Mouse (Mus musculus) MEL (cell line): ENCODE results near the gene Slc16a1. TPM values are rescaled to one million over a fixed set of nuclear protein-coding genes. Genes with fewer than 3 reads are reported as not detected.
"Not testable (repeated sequence)": the region's sequence is repeated elsewhere in the genome, so short reads cannot be mapped to it uniquely, and the experiment has no call there.

Source experiments
- DNase-seq: peaks from one replicate; pipeline ENCODE4 v3.0.0; 2011; ENCODE audit warnings: low read depth, low spot score
- H3K27ac ChIP-seq: 2 replicates; pipeline ENCODE4 v1.5.1; 2012; ENCODE audit warnings: low read depth, mild to moderate bottlenecking, control low read depth, low read length, moderate library complexity; ENCODE audit not compliant: control insufficient read depth
- H3K27me3 ChIP-seq, 2 experiments: fragments of 150-350 bp in 1 of 2; sonication (generic) in 1 of 2; 2 replicates each; pipeline ENCODE4 v1.6.1; 2012; ENCODE audit warnings: low read length in 2 of 2, mild to moderate bottlenecking in 2 of 2, improper control_type of control experiment in 1 of 2, moderate library complexity in 1 of 2; ENCODE audit not compliant: insufficient read depth in 2 of 2, control insufficient read depth in 1 of 2
- H3K36me3 ChIP-seq, 2 experiments: 2 replicates each; pipeline ENCODE4 v1.6.1; 2012 to 2014; ENCODE audit warnings: low read length in 2 of 2, improper control_type of control experiment in 1 of 2, inconsistent platforms in 1 of 2, mild to moderate bottlenecking in 1 of 2; ENCODE audit not compliant: insufficient read depth in 2 of 2, control insufficient read depth in 1 of 2
- H3K4me1 ChIP-seq, 2 experiments: fragments of 150-350 bp in 1 of 2; sonication (generic) in 1 of 2; 2 replicates each; pipeline ENCODE4 v1.6.1; 2012; ENCODE audit warnings: low read length in 2 of 2, improper control_type of control experiment in 1 of 2, mild to moderate bottlenecking in 1 of 2; ENCODE audit not compliant: insufficient read depth in 2 of 2, control insufficient read depth in 1 of 2
- H3K4me3 ChIP-seq, 2 experiments: fragments of 150-350 bp in 1 of 2; sonication (generic) in 1 of 2; 2 replicates each; pipeline ENCODE4 v1.5.1; 2012; ENCODE audit warnings: low read depth in 2 of 2, low read length in 2 of 2, mild to moderate bottlenecking in 2 of 2, moderate library complexity in 2 of 2, control low read depth in 1 of 2, improper control_type of control experiment in 1 of 2; ENCODE audit not compliant: control insufficient read depth in 1 of 2, insufficient read depth in 1 of 2
- H3K79me2 ChIP-seq: 2 replicates; pipeline ENCODE4 v1.6.1; 2012; ENCODE audit warnings: mild to moderate bottlenecking, low read length, moderate library complexity; ENCODE audit not compliant: control insufficient read depth, poor library complexity, insufficient read depth
- H3K9ac ChIP-seq: 2 replicates; pipeline ENCODE4 v1.6.1; 2012; ENCODE audit warnings: low read depth, mild to moderate bottlenecking, control low read depth, low read length, moderate library complexity; ENCODE audit not compliant: control insufficient read depth, poor library complexity, severe bottlenecking
- H3K9me3 ChIP-seq: fragments of 150-350 bp; sonication (generic); replicated peaks from 2 replicates; pipeline ENCODE4 v1.6.1; 2012; ENCODE audit warnings: mild to moderate bottlenecking, low read length, improper control_type of control experiment, moderate library complexity; ENCODE audit not compliant: insufficient read depth
- BHLHE40 ChIP-seq: IDR thresholded peaks from 2 replicates; pipeline ENCODE4 v1.6.1; 2012; ENCODE audit warnings: low read depth, mild to moderate bottlenecking, inconsistent platforms, low read length, improper control_type of control experiment, borderline replicate concordance
- CHD1 ChIP-seq: IDR thresholded peaks from 2 replicates; pipeline ENCODE4 v1.6.1; 2012; ENCODE audit warnings: low read depth, mild to moderate bottlenecking, inconsistent platforms, low read length, improper control_type of control experiment
- CHD2 ChIP-seq: IDR thresholded peaks from 2 replicates; pipeline ENCODE4 v1.6.1; 2011; ENCODE audit warnings: low read length, improper control_type of control experiment
- E2F4 ChIP-seq: IDR thresholded peaks from 2 replicates; pipeline ENCODE4 v1.6.1; 2011; ENCODE audit warnings: low read depth, low read length, improper control_type of control experiment, borderline replicate concordance
- ELF1 ChIP-seq: IDR thresholded peaks from 2 replicates; pipeline ENCODE4 v1.6.1; 2014; ENCODE audit warnings: low read depth, mild to moderate bottlenecking, inconsistent platforms, low read length, improper control_type of control experiment, moderate library complexity
- ETS1 ChIP-seq: IDR thresholded peaks from 2 replicates; pipeline ENCODE4 v1.6.1; 2012; ENCODE audit warnings: low read depth, mild to moderate bottlenecking, inconsistent platforms, low read length, improper control_type of control experiment, moderate library complexity
- GATA1 ChIP-seq: IDR thresholded peaks from 2 replicates; pipeline ENCODE4 v1.6.1; 2011; ENCODE audit warnings: low read depth, low read length, improper control_type of control experiment
- JUND ChIP-seq: IDR thresholded peaks from 2 replicates; pipeline ENCODE4 v1.6.1; 2011; ENCODE audit warnings: low read depth, mild to moderate bottlenecking, improper control_type of control experiment, low read length
- MAFK ChIP-seq: IDR thresholded peaks from 2 replicates; pipeline ENCODE4 v1.6.1; 2011; ENCODE audit warnings: low read depth, mild to moderate bottlenecking, low read length, improper control_type of control experiment, borderline replicate concordance
- MAX ChIP-seq: IDR thresholded peaks from 2 replicates; pipeline ENCODE4 v1.6.1; 2011; ENCODE audit warnings: low read length, improper control_type of control experiment
- MAZ ChIP-seq: IDR thresholded peaks from 2 replicates; pipeline ENCODE4 v1.6.1; 2012; ENCODE audit warnings: low read depth, mild to moderate bottlenecking, inconsistent platforms, low read length, improper control_type of control experiment
- MXI1 ChIP-seq: IDR thresholded peaks from 2 replicates; pipeline ENCODE4 v1.6.1; 2011; ENCODE audit warnings: mild to moderate bottlenecking, low read depth, low read length, improper control_type of control experiment
- MYC ChIP-seq: IDR thresholded peaks from 2 replicates; pipeline ENCODE4 v1.6.1; 2011; ENCODE audit warnings: low read depth, mild to moderate bottlenecking, low read length, improper control_type of control experiment, moderate library complexity
- POLR2A ChIP-seq, 2 experiments: IDR thresholded peaks; 2 replicates each; pipeline ENCODE4 v1.6.1; 2011 to 2012; ENCODE audit warnings: low read length in 2 of 2, mild to moderate bottlenecking in 2 of 2, control low read depth in 1 of 2, improper control_type of control experiment in 1 of 2, low read depth in 1 of 2, moderate library complexity in 1 of 2; ENCODE audit not compliant: control insufficient read depth in 1 of 2, insufficient read depth in 1 of 2, poor library complexity in 1 of 2
- POLR2AphosphoS2 ChIP-seq: IDR thresholded peaks from 2 replicates; pipeline ENCODE4 v1.6.1; 2011; ENCODE audit warnings: low read length, improper control_type of control experiment
- POLR2AphosphoS5 ChIP-seq: IDR thresholded peaks from 2 replicates; pipeline ENCODE4 v1.6.1; 2012; ENCODE audit warnings: low read depth, borderline replicate concordance, mild to moderate bottlenecking, inconsistent platforms, low read length, moderate library complexity, mixed read lengths
- RAD21 ChIP-seq: IDR thresholded peaks from 2 replicates; pipeline ENCODE4 v1.6.1; 2011; ENCODE audit warnings: mild to moderate bottlenecking, low read depth, low read length, improper control_type of control experiment
- RCOR1 ChIP-seq: IDR thresholded peaks from 2 replicates; pipeline ENCODE4 v1.6.1; 2012; ENCODE audit warnings: low read depth, mild to moderate bottlenecking, inconsistent platforms, low read length, improper control_type of control experiment
- SIN3A ChIP-seq: IDR thresholded peaks from 2 replicates; pipeline ENCODE4 v1.6.1; 2012; ENCODE audit warnings: low read length, improper control_type of control experiment, inconsistent platforms
- SMC3 ChIP-seq: IDR thresholded peaks from 2 replicates; pipeline ENCODE4 v1.6.1; 2011; ENCODE audit warnings: low read depth, low read length, improper control_type of control experiment
- TAL1 ChIP-seq: IDR thresholded peaks from 2 replicates; pipeline ENCODE4 v1.6.1; 2012; ENCODE audit warnings: mild to moderate bottlenecking, inconsistent platforms, low read length, moderate library complexity, mixed read lengths
- TCF12 ChIP-seq: IDR thresholded peaks from 2 replicates; pipeline ENCODE4 v1.6.1; 2014; ENCODE audit warnings: low read depth, mild to moderate bottlenecking, inconsistent platforms, low read length, improper control_type of control experiment, moderate library complexity
- USF1 ChIP-seq: IDR thresholded peaks from 2 replicates; pipeline ENCODE4 v1.6.1; 2014; ENCODE audit warnings: low read depth, mild to moderate bottlenecking, inconsistent platforms, low read length, improper control_type of control experiment, moderate library complexity
- ZC3H11A ChIP-seq: IDR thresholded peaks from 2 replicates; pipeline ENCODE4 v1.6.1; 2012; ENCODE audit warnings: low read depth, mild to moderate bottlenecking, inconsistent platforms, low read length, improper control_type of control experiment
- ZNF384 ChIP-seq: IDR thresholded peaks from 2 replicates; pipeline ENCODE4 v1.6.1; 2012; ENCODE audit warnings: low read depth, mild to moderate bottlenecking, inconsistent platforms, low read length, improper control_type of control experiment
- polyA plus RNA-seq, 2 experiments: library from polyadenylated mRNA; stranded (reverse) in 1 of 2; unstranded in 1 of 2; fragments of >175 nt in 1 of 2; fragments of >200 nt in 1 of 2; gene quantifications; 2 replicates each; pipeline versions ENCODE4 v1.2.1 to v1.2.4; 2012; ENCODE audit warnings: low replicate concordance in 2 of 2, low read depth in 1 of 2; ENCODE audit not compliant: insufficient read length in 2 of 2, insufficient read depth in 1 of 2, missing spikeins in 1 of 2
- total RNA-seq: library from RNA; depleted of rRNA; stranded (reverse); fragments of 300-350 nt; gene quantifications from 2 replicates; pipeline ENCODE4 v1.2.3, GENCODE M21; 2012

Gene Slc16a1
- total and polyA plus RNA-seq, 3 experiments = 43.7 to 128 (median 96.1) TPM

DNA sequence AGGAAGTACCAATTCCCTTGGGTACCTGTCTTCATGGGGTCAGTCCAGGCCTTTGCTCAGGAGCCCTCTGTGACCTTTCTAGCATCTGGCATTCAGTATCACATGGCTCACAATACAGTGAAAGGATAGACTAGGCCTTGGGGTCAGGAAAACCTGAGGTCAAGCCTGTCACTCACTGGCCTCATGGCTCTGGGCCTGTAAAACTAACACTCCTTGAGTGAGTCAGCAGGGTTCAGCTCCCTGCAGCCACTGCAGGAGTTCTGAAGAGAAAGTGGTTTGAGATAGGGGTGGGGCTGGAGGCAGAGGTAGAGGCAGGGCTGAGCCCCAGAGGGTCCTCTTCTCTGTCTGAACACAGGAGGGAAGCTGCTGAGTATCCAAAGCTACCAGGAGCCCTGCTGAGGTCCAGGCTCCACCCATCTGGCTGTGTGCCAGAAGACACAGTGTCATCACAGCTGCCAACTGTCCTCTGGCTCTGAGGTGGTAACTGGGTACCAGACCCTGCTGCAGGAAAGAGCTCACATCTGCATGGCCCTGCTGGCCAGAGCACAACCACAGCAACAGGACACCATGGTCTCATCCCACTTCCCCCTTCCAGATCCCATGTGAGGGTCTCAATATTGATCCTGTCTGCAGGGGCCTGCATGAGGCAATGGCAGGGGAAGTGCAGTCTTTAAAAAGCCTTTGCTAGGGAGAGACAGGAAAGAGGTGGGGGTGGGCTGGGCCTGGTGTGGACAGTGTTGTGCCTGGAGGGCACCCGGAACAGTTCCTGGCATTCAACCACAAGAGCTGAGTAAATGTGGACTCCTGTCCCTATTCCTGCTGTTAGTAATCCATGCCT is 31.9 kb downstream of the Slc16a1 start:
- H3K4me3 ChIP-seq, H3K9me3 ChIP-seq, H3K79me2 ChIP-seq: not testable (repeated sequence)
- peak; percentile 59 for DNase-seq
- peaks cover 10 to 39% of the 10 kb centered on the region in 2 experiments for H3K4me1 ChIP-seq
- peak overlapping the region; percentile 40; the same call in 1 of the 2 replicates for H3K27ac ChIP-seq
- 0 out of 4 replicates have a peak, but pooled peaks of 1 of the 2 experiments have one; percentile 25 for TF ChIP-seq POLR2A (IDR thresholded peaks at IDR 0.05; ENCODE audit: control insufficient read depth in 1 of 2, insufficient read depth in 1 of 2, low read depth in 1 of 2, low read length in 2 of 2, poor library complexity in 1 of 2)
- TF ChIP-seq, all 39 proteins: peak for 1; not testable (repeated sequence) for 38
- not testable (repeated sequence) for H3K27me3 ChIP-seq
- Histone ChIP-seq H3K36me3 (peaks cover 0 to 39% of the 10 kb centered on the region in 2 experiments; a peak in 2 of 4 replicates), H3K9ac (peak overlapping the region; percentile 15)

DNA sequence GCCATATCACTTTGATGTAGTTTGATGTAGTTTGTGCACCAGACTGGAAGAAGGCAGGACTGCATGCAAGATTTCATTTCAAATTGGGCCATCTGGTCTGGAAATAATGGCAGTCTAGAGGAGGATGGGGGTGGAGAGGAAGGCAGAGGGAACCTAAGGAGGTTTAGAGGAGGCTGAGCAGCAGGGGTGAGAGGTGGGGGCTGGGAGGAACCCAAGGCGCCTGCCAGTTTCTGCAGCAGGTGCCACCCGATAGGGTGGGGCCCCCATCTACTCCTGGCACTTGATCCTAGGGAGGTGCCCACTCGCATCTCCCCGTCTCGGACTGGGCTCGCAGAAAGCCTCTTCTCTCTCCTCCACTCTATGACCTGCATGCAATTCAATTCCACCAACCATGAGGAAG is 33.1 kb downstream of the Slc16a1 start:
- peaks cover 10 to 39% of the 10 kb centered on the region in 2 experiments for H3K4me1 ChIP-seq
- DNase-seq = peak; percentile 53
- peak overlapping the region; percentile 44 for H3K9ac ChIP-seq
- H3K27ac ChIP-seq = peak overlapping the region; percentile 70
- no peaks in the 10 kb centered on the region for H3K27me3 ChIP-seq
- no peak for TF ChIP-seq MAX
- no peak for TF ChIP-seq CHD1
- no peak for TF ChIP-seq ZNF384
- no peak for TF ChIP-seq POLR2AphosphoS2
- no peak for TF ChIP-seq JUND
- TF ChIP-seq MXI1 = no peak
- TF ChIP-seq CHD2 = no peak
- TF ChIP-seq TAL1 = no peak
- TF ChIP-seq SMC3 = no peak
- TF ChIP-seq TCF12 = no peak
- no peak for TF ChIP-seq ETS1
- TF ChIP-seq POLR2AphosphoS5 = no peak
- TF ChIP-seq, all 39 proteins: peak for 0
- H3K9me3 ChIP-seq = no peaks in the 10 kb centered on the region
- H3K79me2 ChIP-seq = no peaks in the 10 kb centered on the region
- peaks cover 0 to 39% of the 10 kb centered on the region in 2 experiments; a peak in 2 of 4 replicates for H3K36me3 ChIP-seq
- peak overlapping the region; percentile 31 to 35; a peak in 3 of 4 replicates for H3K4me3 ChIP-seq

DNA sequence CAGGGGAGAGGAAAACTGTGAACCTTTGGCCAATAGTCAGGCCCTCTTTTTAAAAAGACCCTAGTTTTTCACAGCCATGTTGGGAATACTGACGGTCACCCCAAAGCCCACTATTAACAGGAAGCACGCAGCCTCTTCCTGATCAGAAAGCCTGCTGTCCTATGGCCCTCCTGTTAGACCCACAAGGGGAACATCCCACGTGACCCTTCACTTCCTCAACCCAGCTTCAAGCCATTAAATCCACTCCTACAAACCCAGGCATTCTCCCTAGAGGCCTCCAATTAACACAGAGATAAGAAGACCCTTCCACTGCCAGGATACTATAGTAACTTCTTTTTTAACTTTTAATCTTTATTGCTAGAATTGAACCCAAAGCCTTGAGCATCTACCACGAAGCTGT is 33.6 kb downstream of the Slc16a1 start:
- Histone ChIP-seq H3K27ac (peak overlapping the region; percentile 70), H3K9ac (peak overlapping the region; percentile 44)
- DNase-seq = peak; percentile 72
- TF ChIP-seq MYC (no peak), MAZ (no peak), ZC3H11A (no peak), E2F4 (no peak), RCOR1 (0 out of 2 replicates have a peak, but pooled peaks have one; percentile 30), RAD21 (no peak), MAX (peak; percentile 83), POLR2AphosphoS2 (no peak), BHLHE40 (no peak), MAFK (no peak), USF1 (peak; percentile 93), TCF12 (no peak), SIN3A (no peak), GATA1 (0 out of 2 replicates have a peak, but pooled peaks have one; percentile 6), SMC3 (no peak), CHD2 (no peak), ELF1 (0 out of 2 replicates have a peak, but pooled peaks have one; percentile 39)

More for the DNA sequence above, 33.6 kb downstream of the Slc16a1 start:
- Histone ChIP-seq H3K9me3 (no peaks in the 10 kb centered on the region), H3K4me3 (peak overlapping the region; percentile 31 to 35; a peak in 3 of 4 replicates), H3K79me2 (no peaks in the 10 kb centered on the region), H3K36me3 (peaks cover 0 to 39% of the 10 kb centered on the region in 2 experiments; a peak in 2 of 4 replicates), H3K27me3 (no peaks in the 10 kb centered on the region), H3K4me1 (peaks cover 10 to 39% of the 10 kb centered on the region in 2 experiments)
